Mouse (Mus musculus): ENCODE measurements around the gene Prr12.

Prr12 gene

DNA sequence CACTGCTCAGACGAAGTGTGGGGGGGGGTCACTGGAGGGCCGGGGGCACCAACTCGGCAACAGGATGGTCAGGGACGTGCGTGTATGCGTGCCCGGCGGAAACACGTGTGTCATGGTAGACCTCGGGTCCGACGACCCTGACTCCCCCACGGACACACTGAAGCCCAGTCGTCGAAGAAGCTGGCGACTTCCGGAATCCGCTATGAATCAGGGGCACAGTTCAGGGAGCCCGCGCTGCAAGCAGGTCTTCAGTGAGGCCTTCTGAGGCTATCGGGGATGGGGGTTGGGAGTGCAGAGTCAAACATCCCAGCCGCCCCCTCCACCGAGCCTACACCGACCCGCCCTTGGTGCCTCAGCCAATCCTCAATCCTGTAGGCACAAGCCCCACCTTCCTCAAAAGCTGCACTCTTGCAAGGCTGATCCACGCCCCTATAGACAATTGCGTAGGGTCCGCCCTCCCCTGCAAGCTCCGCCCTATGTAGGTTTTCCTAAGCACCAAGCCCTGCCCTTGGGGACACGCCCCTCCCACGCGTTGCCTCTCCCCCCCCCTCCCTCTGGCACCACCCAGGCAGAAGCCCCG is 1.3 kb upstream of the Prr12 start:
- in situ Hi-C loops (cut with MboI; ENCODE audit: low pct_unique_long_range_greater_than_20kb in 1 of 2, low sequenced_read_pairs in 2 of 2, unreplicated experiment in 1 of 2), result no loop called here

DNA sequence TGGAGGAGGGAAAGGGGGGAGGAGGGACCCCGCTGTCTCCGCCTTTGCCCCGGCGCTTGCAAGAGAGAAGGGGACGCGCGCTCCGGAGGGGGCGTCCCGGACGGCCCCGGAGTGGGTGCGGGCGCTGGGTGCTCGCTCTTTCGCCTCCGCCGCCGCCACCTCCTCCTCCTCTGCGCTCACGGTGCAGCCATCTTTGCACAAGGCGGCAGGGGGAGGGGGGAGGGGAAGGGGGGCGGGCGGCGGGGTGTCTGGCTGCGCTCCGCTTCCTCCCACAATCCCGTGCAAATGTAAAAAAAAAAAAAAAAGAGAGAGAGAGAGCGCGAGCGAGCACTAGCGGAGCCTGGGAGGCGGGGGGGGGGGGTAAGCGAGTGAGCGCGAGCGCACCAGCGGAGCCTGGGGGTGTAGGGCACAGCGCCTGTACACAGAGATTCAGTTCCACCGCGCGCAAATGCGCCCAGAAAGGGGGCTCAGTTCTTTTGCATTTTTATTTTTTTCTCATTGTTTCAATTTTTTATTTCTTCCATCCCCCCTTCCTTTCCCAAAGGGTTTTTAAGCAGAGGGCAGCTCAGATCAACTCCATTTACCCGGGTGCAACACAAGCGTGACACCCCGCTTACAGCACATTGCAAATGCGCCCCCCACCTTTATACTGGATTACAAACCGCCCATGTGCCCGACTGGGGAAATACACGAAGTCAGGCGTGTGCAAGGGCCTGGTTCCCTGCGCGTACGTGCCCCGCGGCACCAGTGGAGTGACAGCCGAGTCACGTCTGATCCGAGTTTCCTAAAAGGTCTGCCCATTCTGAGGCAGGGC is 643 bp upstream of the Prr12 start:
- in situ Hi-C loops (cut with MboI; ENCODE audit: low pct_unique_long_range_greater_than_20kb in 1 of 2, low sequenced_read_pairs in 2 of 2, unreplicated experiment in 1 of 2), result no loop called here

DNA sequence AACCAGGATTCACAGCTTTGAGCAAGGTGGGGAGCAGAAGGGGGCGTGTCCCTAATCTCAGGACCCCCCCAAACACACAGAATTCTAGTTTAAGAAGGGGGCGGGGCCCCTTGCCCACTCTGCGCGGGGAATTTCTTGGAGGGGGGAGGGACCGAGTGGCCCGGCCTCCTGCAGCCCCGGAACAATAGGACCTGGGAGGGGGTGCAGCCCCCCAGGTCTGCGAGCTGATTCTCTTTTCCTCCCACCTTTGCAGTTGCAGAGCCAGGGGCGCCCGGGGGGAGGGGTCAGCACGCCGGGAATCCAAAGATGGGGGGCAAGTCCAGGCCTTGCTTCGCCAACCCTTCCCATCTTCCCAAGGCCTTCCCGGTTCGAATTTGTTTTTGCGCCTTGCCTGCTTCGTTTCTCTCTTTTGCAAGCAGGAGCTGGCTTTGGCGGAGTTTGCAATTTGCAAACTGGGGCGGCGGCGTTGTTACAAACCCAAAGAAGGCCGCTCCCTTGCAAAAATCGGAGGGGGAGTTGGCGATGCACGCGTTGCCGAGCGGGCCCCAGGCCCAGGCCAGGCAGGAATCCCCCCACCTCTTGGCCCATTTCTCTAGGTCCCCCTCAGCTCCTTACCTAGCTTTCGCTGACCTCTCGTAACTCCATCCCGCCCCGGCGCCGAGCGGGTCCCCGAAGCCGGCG is 360 bp downstream of the Prr12 start:
- in situ Hi-C loops (cut with MboI; ENCODE audit: low pct_unique_long_range_greater_than_20kb in 1 of 2, low sequenced_read_pairs in 2 of 2, unreplicated experiment in 1 of 2), result no loop called here

DNA sequence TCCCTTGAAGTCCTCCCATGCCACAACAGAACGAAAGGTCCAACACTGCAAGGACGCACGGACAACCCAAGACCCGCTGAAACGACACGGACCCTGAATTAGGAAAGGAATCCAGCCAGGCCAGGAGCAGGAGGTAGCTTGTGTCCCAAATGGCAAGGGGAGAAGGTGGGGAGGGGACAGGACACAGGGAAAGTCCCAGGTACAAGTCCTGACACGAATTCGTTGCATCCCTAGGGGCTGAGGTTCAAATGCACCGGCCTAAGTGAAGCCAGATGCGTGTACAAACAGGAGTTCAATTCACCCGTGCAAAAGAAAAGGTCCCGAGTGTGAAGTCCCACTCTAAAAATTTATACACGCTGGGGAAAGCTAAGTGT is 1.1 kb downstream of the Prr12 start:
- in situ Hi-C loops (cut with MboI; ENCODE audit: low pct_unique_long_range_greater_than_20kb in 1 of 2, low sequenced_read_pairs in 2 of 2, unreplicated experiment in 1 of 2), result no loop called here

DNA sequence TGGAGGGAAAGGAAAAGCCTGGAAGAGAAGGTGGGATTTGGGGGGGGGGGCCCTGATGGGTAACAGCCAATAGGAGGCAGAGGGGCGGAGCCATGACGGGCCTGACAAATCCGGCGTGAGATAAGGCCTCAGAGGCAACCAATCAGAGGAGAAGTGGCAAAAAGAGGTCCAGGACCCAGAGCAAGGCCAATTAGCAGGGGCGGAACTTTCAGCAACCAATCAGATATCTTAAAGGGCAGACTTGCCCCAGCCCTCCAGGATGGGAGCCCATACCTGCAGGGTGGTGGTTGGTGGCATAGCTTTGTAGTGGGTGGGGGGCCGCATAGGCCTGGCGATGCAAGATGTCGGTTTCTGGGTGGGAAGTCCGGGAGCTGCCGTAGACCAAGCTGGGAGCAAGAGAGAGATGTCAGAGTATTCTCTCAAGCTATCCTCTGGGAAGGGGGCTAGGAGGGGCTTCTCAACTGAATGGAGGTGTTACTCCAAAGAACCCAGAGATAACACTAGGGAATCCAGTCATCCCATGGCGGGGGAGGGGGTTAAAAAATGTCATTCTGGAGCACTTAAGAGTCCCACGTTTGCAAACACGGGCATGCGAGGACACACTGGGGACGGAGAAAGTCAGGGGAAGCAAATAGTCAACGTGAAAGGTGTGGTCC is 1.6 kb downstream of the Prr12 start:
- in situ Hi-C loops (cut with MboI; ENCODE audit: low pct_unique_long_range_greater_than_20kb in 1 of 2, low sequenced_read_pairs in 2 of 2, unreplicated experiment in 1 of 2), result no loop called here

DNA sequence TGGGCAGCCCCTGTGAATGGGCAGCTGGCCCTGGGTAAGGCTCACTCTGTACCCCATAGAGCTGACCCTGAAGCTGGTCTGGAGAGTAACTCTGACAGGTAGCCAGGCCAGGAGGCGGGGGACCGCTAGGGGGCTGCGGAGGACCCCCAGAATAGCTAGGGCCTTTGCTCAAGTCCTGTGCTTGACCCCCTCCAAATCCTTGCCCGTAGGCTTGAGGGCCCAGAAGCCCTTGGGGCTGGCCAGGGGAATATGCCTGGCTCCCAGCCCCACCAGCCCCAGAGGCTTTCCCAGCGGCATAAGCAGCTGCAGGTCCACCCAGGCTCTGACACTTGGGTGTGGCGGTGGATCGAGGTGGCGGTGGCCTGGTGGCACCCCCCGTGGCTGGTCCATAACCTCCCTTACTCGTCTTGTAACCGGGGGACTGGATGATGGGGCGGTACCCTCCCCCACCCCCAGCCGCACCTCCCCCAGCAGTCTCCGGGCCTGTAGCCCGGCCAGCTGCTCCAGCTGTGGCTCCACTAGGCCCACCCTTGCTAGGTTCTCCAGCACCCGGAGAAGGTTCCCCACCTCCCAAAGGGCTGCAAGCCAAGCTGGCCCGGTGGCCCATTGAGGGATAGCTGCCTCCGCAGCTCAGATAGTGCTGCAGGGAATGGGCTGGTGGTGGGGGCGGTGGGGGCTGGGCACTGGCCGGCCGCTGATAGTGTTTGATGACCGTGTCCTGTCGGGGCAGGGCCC is 3.6 kb downstream of the Prr12 start:
- in situ Hi-C loops (cut with MboI; ENCODE audit: low pct_unique_long_range_greater_than_20kb in 1 of 2, low sequenced_read_pairs in 2 of 2, unreplicated experiment in 1 of 2), result no loop called here

DNA sequence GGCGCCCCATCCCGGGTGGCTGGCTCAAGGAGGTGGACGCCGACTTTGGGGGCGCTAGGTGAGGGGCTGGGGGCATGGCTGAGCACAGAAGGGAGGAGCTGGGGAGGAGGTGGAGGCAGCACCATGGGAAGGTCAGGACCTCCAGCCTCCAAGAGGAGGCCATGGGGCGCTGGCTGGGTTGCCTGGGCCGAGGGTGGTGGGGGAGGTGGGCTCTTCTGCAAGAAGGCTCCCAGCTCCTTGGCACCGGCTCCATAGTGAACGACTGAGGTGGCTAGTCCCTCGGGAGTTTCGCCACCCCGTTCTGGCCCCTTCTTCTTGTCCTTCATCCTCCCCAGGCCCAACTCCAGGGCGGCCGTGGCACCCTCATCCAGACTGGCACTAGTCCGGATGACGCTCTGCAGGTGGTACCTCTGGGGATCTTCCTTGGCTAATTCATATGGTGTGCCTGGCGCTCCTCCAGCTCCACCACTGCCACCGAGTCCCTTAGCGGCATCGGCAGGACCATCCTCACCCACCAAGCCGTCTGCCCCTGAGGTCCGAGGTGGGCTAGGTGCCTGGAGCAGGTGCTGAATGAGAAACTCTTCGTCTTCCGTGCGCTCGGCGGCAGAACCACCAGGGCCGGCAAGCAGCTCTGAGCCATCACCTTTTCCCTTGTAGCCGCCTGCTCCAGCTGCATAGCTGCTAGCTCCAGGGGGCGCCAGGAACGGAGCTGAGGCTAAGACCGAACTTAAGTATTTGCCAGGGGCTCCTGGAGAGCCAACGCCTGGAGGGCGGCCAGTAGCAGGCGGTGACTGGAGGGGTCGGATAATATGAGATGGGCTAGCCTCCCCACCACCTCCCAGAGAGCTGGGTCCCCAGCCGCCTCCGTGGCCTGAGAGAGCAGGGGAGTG is 4.4 kb downstream of the Prr12 start:
- in situ Hi-C loops (cut with MboI; ENCODE audit: low pct_unique_long_range_greater_than_20kb in 1 of 2, low sequenced_read_pairs in 2 of 2, unreplicated experiment in 1 of 2), result no loop called here

DNA sequence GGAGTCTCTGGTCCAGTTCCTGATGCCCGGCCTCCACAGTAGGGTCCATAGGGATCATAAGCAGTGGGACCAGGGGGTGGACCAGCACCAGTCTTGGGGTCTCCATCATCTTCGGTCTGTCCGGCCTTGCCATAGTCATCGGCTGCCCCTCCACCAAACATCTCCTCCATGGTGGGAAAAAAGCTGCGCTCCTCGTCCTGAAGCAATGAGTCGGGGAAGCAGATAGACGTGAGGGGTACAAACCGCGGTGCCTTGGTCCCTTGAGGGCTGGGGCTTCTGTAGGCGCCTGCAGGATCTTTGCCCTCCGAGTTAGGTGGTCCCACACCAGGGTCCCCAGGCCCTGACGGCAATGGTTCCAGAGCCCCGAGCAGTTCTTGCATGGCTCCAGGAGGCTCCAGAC is 5.2 kb downstream of the Prr12 start:
- in situ Hi-C loops (cut with MboI; ENCODE audit: low pct_unique_long_range_greater_than_20kb in 1 of 2, low sequenced_read_pairs in 2 of 2, unreplicated experiment in 1 of 2), result no loop called here

DNA sequence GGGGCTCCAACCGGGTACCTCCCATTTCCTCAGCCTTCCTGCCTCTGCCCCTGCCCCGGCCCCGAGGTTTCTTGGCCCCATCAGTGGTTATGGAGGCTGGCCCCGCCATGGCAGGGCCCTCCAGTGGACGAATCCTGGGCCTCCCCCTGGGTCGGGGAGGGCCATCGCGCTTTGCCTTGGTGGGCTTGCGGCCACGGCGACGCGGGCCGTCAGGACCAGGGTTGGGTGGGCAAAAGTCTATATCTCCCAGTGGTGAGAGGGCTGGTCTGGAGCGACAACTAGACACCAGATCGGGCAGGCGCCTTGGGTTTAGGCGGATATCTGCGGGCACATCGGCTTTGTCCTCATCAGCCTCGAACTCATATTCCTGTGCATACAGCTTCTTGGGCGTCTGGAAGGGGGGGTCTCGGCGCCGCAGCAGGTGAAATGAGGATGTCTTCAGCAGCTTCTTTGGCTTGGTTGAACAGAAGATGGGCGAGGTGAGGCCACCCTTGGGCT is 5.8 kb downstream of the Prr12 start:
- in situ Hi-C loops (cut with MboI; ENCODE audit: low pct_unique_long_range_greater_than_20kb in 1 of 2, low sequenced_read_pairs in 2 of 2, unreplicated experiment in 1 of 2), result no loop called here

DNA sequence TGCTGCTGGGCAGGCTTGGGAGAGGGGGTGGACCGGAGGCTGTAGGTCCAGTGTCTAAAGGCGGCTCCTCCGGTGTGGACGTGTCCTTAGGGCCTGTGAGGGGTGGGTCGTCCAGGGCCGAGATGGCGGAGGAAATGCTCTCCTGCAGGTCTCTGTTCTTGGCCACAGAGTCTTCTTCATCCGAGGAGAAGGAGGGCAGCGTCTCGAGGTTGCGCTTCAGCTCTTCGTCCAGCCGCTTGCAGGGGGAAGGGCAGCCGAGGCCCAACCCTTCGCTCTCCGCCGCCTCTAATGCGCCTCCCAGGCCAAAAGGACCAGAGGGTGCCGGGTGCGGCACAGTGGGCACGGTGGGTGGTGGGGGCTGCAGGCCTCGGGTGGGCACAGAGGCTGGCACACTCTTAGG is 6.9 kb downstream of the Prr12 start:
- in situ Hi-C loops (cut with MboI; ENCODE audit: low pct_unique_long_range_greater_than_20kb in 1 of 2, low sequenced_read_pairs in 2 of 2, unreplicated experiment in 1 of 2), result no loop called here

DNA sequence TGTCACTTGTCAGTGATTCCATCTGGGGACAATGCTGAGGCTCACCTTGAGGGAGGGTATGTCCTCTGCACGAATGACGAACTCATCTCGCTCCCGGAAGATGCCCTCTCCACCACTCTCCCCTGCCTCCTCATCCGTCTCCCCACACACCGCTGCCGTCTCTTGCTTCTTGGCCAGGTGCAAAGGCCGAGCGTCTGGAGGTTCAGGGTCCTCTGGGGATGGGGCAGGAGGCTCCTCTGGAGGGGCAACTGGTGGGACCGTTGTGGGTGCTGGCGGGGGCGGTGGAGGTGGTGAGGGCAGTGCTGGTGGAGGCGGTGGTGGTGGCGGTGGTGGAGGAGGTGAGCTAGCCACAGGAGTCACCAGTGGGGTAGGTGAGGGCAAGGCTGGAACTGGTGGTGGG is 9.4 kb downstream of the Prr12 start:
- in situ Hi-C loops (cut with MboI; ENCODE audit: low pct_unique_long_range_greater_than_20kb in 1 of 2, low sequenced_read_pairs in 2 of 2, unreplicated experiment in 1 of 2), result no loop called here

DNA sequence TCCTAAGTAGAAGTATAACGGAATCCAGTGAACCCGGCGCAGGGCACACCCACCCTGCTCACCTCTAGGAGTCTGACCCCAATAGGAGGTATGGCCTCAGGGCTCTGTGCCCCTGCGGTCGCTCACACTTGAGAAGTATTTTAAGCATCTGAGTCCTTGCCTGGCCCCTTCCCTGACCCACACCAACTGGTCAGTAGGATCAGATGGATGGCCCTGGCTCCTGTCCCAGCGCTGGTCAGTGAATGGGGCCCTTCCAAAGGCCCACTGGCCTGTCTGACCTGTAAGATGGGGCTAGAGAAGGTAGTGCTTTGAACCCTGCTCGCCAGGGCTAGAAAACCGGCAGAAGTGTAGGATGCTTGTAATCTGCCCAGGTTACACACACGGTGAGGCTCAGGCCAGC is 11.8 kb downstream of the Prr12 start:
- in situ Hi-C loops (cut with MboI; ENCODE audit: low pct_unique_long_range_greater_than_20kb in 1 of 2, low sequenced_read_pairs in 2 of 2, unreplicated experiment in 1 of 2), result no loop called here

DNA sequence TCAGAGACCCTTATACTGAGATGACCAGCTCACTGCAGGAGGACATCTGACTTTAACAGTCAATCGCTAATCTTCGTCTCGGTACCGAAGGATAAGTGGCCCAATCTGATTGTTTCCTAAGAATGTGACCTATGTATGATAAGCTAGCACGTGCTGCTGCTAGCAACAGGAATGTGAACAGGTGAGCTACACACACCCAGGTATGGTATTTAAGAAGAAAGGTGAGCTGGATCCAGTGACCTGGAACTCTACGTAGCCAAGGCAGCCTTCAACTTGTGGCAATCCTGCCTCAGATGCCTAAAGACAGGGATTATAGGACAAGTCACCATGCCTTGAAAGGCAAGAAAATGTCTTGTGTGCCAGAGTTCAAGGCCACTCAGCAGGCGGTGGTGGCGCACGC is 14.3 kb downstream of the Prr12 start:
- in situ Hi-C loops (cut with MboI; ENCODE audit: low pct_unique_long_range_greater_than_20kb in 1 of 2, low sequenced_read_pairs in 2 of 2, unreplicated experiment in 1 of 2), result no loop called here

DNA sequence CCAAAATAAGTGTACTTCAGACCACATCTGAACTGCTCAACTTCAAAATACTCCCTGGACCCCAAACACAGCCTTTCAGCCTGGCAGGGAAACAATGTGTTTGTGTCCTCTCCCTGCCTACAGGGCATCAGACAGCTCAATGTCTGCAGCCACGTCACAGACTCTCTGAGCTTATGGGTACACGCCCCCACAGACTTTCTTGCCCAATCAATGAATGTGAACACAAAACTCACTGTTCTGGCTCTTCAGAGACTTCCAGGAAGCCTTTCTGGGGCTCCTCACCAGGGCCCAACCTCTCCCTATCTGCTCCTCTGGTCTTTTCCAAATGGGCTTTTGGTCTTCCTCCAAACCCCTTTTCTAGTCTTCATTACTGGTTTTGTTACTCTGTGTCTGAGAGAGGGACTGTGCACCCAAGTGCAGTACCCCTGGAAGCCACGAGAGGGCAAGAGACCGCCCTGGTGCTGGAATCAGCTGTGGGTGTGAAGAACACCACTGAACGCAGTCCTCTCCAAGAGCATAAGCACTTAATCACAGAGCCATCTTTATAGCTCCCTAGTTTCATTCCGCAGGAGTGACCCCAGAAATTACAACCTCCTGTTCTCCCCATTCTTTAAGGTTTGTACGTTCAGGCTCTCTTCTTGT is 14.8 kb downstream of the Prr12 start:
- in situ Hi-C loops (cut with MboI; ENCODE audit: low pct_unique_long_range_greater_than_20kb in 1 of 2, low sequenced_read_pairs in 2 of 2, unreplicated experiment in 1 of 2), result no loop called here

DNA sequence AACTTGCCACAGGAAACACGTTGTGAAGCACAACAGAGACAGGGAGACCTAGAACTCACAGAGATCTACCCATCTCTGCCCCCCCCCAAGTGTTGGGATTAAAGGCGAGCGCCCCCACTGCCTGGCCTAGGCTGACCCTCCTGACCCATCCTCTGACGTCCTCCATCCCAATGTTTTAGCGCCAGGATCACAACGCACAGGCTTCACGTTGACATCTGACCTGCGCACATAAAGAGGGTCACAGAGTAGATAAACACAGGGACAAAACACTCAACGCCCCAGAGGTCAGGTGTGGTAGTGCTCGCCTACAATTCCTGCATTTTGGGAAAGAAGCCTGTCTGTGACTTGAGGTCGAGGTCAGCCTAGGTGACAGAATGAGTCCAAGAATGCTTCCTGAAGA is 16.0 kb downstream of the Prr12 start:
- in situ Hi-C loops (cut with MboI; ENCODE audit: low pct_unique_long_range_greater_than_20kb in 1 of 2, low sequenced_read_pairs in 2 of 2, unreplicated experiment in 1 of 2), result no loop called here

DNA sequence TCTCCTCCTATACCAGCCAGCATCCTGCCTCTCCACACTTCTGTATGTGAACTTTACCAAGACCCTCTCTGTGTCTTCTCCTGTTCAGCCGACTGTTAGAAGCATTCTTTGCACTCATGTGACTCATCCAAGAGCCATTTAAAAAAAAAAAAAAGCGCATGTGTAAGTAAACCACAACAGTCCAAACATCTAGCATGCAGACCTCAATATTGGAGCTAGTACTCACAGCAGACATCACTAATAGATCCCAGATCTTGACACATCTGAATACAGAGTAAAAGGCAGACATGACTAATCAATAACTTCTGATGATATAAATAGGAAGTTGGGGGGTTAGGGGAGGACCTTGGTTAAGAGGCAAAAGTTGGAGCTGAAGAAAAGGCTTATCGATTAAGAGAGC is 17.1 kb downstream of the Prr12 start:
- in situ Hi-C loops (cut with MboI; ENCODE audit: low pct_unique_long_range_greater_than_20kb in 1 of 2, low sequenced_read_pairs in 2 of 2, unreplicated experiment in 1 of 2), result no loop called here

DNA sequence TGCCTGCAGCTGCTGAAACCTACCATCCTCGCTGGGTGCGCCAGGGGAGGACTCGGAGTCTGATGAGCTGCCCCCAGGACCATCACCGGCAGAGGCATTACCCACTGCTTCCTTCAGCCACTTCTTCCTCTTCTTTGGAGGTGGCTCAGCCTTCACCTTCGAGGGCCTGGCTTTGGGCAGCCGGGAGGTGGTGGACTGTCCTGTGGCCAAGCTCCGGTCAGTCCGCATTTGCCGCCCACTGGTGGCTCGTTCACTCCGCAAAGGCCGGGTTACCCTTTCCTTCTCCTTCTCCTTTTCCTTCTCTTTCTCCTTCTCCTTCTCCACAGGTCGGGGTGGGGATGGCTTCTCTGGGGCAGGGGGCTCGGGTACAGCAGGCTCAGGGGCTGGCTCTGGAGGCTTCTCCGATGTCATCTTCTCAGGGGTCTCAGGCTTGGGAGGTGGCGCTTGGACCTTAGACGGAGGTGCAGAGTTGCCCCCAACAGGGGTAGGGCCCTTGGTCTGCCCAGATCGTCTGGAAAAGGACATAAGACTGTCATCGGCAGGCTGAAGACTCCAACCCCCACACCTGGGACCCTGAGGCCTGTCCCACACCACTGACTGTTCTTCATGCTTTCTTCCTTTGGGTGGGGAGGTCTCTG is 18.8 kb downstream of the Prr12 start:
- in situ Hi-C loops (cut with MboI; ENCODE audit: low pct_unique_long_range_greater_than_20kb in 1 of 2, low sequenced_read_pairs in 2 of 2, unreplicated experiment in 1 of 2), result no loop called here
